Mouse (Mus musculus) liver, postnatal 0 days (tissue): ENCODE measurements around the gene Ckap2. TPM values are rescaled to one million over a fixed set of nuclear protein-coding genes. Genes with fewer than 3 reads are reported as not detected.

Experiments used
- ATAC-seq: fragments of 200-750 bp; cut with Nextera tagmentation; 2 replicates; pipeline ENCODE4 v1.8.0; 2017; ENCODE audit warnings: mild to moderate bottlenecking, moderate library complexity
- DNase-seq: peaks from one replicate; pipeline ENCODE4 v3.0.0-alpha.2; 2016
- H3K27ac ChIP-seq: fragments of 300-500 bp; sonication (generic); 2 replicates; pipeline ENCODE4 v1.5.1; 2014; ENCODE audit warnings: antibody characterized with exemption, moderate library complexity, mild to moderate bottlenecking, low read depth
- H3K27me3 ChIP-seq: fragments of 300-500 bp; sonication (generic); 2 replicates; pipeline ENCODE4 v1.6.1; 2014; ENCODE audit warnings: low read length, control low read depth, mixed read lengths; ENCODE audit not compliant: insufficient read depth
- H3K36me3 ChIP-seq: fragments of 300-500 bp; sonication (generic); replicated peaks from 2 replicates; pipeline ENCODE4 v1.6.1; 2014; ENCODE audit warnings: mild to moderate bottlenecking, control low read depth, low read length, moderate library complexity, mixed read lengths; ENCODE audit not compliant: insufficient read depth
- H3K4me1 ChIP-seq: fragments of 300-500 bp; sonication (generic); 2 replicates; pipeline ENCODE4 v1.6.1; 2014; ENCODE audit warnings: antibody characterized with exemption, mild to moderate bottlenecking, control low read depth; ENCODE audit not compliant: insufficient read depth
- H3K4me2 ChIP-seq: fragments of 300-500 bp; sonication (generic); 2 replicates; pipeline ENCODE4 v1.6.1; 2014; ENCODE audit warnings: low read depth, mild to moderate bottlenecking, low read length, moderate library complexity, mixed read lengths
- H3K4me3 ChIP-seq: fragments of 300-500 bp; sonication (generic); 2 replicates; pipeline ENCODE4 v1.5.1; 2014; ENCODE audit warnings: low read depth, low read length
- H3K9ac ChIP-seq: fragments of 300-500 bp; sonication (generic); replicated peaks from 2 replicates; pipeline ENCODE4 v1.6.1; 2014; ENCODE audit warnings: mild to moderate bottlenecking, moderate library complexity
- H3K9me3 ChIP-seq: fragments of 300-500 bp; sonication (generic); 2 replicates; pipeline ENCODE4 v1.6.1; 2016; ENCODE audit warnings: mild to moderate bottlenecking, control low read depth, low read length, mixed read lengths
- CTCF ChIP-seq: sonication (generic); IDR thresholded peaks from 2 replicates; pipeline ENCODE4 v1.5.1; 2016; ENCODE audit warnings: antibody characterized with exemption, low read depth
- EP300 ChIP-seq: IDR thresholded peaks from 2 replicates; pipeline ENCODE4 v1.6.1; 2016; ENCODE audit warnings: antibody characterized with exemption, low read depth, mild to moderate bottlenecking
- WGBS: fragments of 180-500 bp; shearing (Covaris S2); extraction: QIAGEN DNeasy Blood & Tissue Kit; methylation state at CpG from one replicate; pipeline ENCODE4 v1.1.7; 2014; ENCODE audit not compliant: insufficient replicate concordance; 5-methylcytosine and 5-hydroxymethylcytosine counted together
- polyA plus RNA-seq: library from polyadenylated mRNA; unstranded; fragments of >200 nt; fragmentation: Nextera tagmentation; extraction: Ambion mirVana; gene quantifications from 2 replicates; pipeline ENCODE4 v1.2.1, GENCODE M21; 2015

Gene Ckap2
- polyA plus RNA-seq, 1 experiment from 2014 or later, result 10.0 TPM

DNA sequence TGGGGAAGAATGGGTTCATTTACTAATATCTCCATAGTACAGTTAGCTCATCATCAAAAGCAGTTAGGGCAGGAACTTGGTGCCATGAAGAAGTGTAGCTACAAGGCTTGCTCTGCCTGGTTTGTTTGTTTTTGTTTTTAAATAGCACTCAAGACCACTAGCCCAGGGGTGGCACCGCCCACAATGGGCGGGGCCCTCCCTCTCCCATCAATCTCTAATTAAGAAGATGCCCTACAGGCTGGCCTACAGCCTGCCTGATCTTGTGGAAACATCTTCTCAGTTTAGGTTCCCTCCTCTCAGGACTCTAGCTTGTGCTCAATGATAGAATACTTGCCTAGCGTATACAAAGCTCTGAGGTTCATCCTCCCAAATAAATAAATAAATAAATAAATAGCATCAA, 735 bp downstream of the Ckap2 start:
- H3K4me2 ChIP-seq, result peak overlapping the region; percentile 82
- H3K4me3 ChIP-seq, result peak overlapping the region; percentile 69
- H3K36me3 ChIP-seq, result no peaks in the 10 kb centered on the region
- 1% methylated on average over 3 of the region's 3 CpGs for WGBS
- peak overlapping the region; percentile 69 for H3K9ac ChIP-seq
- TF ChIP-seq CTCF (no peak), EP300 (no peak)
- no peaks in the 10 kb centered on the region for H3K27me3 ChIP-seq
- no peaks in the 10 kb centered on the region for H3K9me3 ChIP-seq
- peak; percentile 63 for DNase-seq
- H3K27ac ChIP-seq, result peak overlapping the region; percentile 76; the same call in 1 of the 2 replicates
- H3K4me1 ChIP-seq, result peaks cover 6% of the 10 kb centered on the region; the same call in 1 of the 2 replicates
- ATAC-seq, result peak; percentile 62

- 96% methylated on average over 7 of the region's 7 CpGs for WGBS
These were observed 9.7 kb downstream of the Ckap2 start for GRCm38 (mm10) chr8:22175966-22176365.

GRCm38 (mm10) chr8:22169167-22169566, 16.5 kb downstream of the Ckap2 start:
- no peak overlapping the region for H3K27ac ChIP-seq
- no peaks in the 10 kb centered on the region for H3K9me3 ChIP-seq
- H3K27me3 ChIP-seq, result no peaks in the 10 kb centered on the region
- no peak for DNase-seq
- H3K4me3 ChIP-seq, result no peak overlapping the region
- no peak for TF ChIP-seq CTCF
- no peak for TF ChIP-seq EP300
- H3K4me2 ChIP-seq, result no peak overlapping the region
- H3K9ac ChIP-seq, result no peak overlapping the region
- 93% methylated on average over 5 of the region's 5 CpGs for WGBS
- H3K36me3 ChIP-seq, result peaks cover 17% of the 10 kb centered on the region
- ATAC-seq, result no peak
- H3K4me1 ChIP-seq, result peaks cover 7% of the 10 kb centered on the region

More at GRCm38 (mm10) chr8:22175966-22176365, 9.7 kb downstream of the Ckap2 start:
- DNase-seq, result no peak
- no peaks in the 10 kb centered on the region for H3K27me3 ChIP-seq
- H3K9me3 ChIP-seq, result peaks cover 7% of the 10 kb centered on the region
- no peak for ATAC-seq
- no peak overlapping the region for H3K4me2 ChIP-seq
- no peak overlapping the region for H3K27ac ChIP-seq
- TF ChIP-seq EP300 (no peak), CTCF (0 out of 2 replicates have a peak, but pooled peaks have one; percentile 5)
- peaks cover 29% of the 10 kb centered on the region for H3K36me3 ChIP-seq
- H3K4me1 ChIP-seq, result no peaks in the 10 kb centered on the region
- H3K9ac ChIP-seq, result no peak overlapping the region
- no peak overlapping the region for H3K4me3 ChIP-seq

GRCm38 (mm10) chr8:22166080-22166603, 19.5 kb downstream of the Ckap2 start, which contains the start of gene Nek3:
Gene Nek3, minus strand, starts transcription at chr8:22166435.
- DNase-seq (peak; percentile 97), ATAC-seq (peak; percentile 98)
- Histone ChIP-seq H3K4me3 (peak within 1 kb of the TSS; percentile 66), H3K27me3 (no peaks in the 10 kb centered on the region), H3K4me2 (peak within 1 kb of the TSS; percentile 78), H3K9me3 (no peaks in the 10 kb centered on the region), H3K9ac (peak within 1 kb of the TSS; percentile 61), H3K36me3 (peaks cover 13% of the 10 kb centered on the region), H3K4me1 (peaks cover 7% of the 10 kb centered on the region), H3K27ac (peak within 1 kb of the TSS; percentile 52)
- TF ChIP-seq CTCF, result peak; percentile 76
- TF ChIP-seq EP300, result 0 out of 2 replicates have a peak, but pooled peaks have one; percentile 13
- under 1% methylated on average over 28 of the region's 43 CpGs for WGBS

- Histone ChIP-seq H3K27me3 (no peaks in the 10 kb centered on the region), H3K36me3 (peaks cover 13% of the 10 kb centered on the region), H3K4me1 (peaks cover 7% of the 10 kb centered on the region), H3K4me2 (peak overlapping the region; percentile 78), H3K9me3 (no peaks in the 10 kb centered on the region), H3K9ac (peak overlapping the region; percentile 61), H3K4me3 (peak overlapping the region; percentile 66), H3K27ac (peak overlapping the region; percentile 52)
- ATAC-seq (peak; percentile 40), DNase-seq (no peak)
- no peak for TF ChIP-seq CTCF
- no peak for TF ChIP-seq EP300
- WGBS, result 52% methylated on average over 10 of the region's 10 CpGs
These were observed 20.2 kb downstream of the Ckap2 start for GRCm38 (mm10) chr8:22165251-22166079.

GRCm38 (mm10) chr8:22164431-22164830, 21.2 kb downstream of the Ckap2 start:
- DNase-seq (no peak), ATAC-seq (no peak)
- TF ChIP-seq CTCF (no peak), EP300 (no peak)
- Histone ChIP-seq H3K4me3 (no peak overlapping the region), H3K27me3 (no peaks in the 10 kb centered on the region), H3K9ac (no peak overlapping the region), H3K4me1 (peaks cover 7% of the 10 kb centered on the region), H3K9me3 (no peaks in the 10 kb centered on the region), H3K4me2 (no peak overlapping the region), H3K36me3 (peaks cover 10% of the 10 kb centered on the region), H3K27ac (no peak overlapping the region)
- 85% methylated on average over 10 of the region's 10 CpGs for WGBS
